Mouse (Mus musculus) cerebellum, adult 9-10 months (tissue): ENCODE measurements around the gene Pi4kb.

ENCODE experiments used
- DNase-seq: peaks from one replicate; pipeline ENCODE4 v3.0.0; 2022

Pi4kb gene

GRCm38 (mm10) chr3:94958295-94958694 is 16.2 kb upstream of the Pi4kb start:
- no peak for DNase-seq

DNA sequence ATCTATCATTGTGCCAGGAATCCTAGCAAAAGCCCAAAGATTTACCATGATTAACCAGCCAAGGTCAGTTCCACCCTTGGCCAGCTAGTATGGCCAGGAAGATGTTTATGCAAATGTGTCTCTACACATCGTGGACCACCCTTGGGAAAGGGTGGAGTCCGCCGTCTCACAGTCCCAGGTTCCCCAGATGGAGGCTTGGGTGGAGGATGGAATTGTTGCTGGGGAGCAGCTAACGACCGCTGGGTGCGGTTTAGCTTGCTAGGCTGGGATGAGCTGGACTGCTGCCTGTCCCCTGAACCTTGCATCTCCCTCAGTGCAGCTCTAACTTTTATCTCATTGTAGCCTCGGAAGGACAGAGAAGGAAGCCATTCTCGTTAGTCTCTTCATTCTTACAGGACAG is 14.7 kb upstream of the Pi4kb start:
- no peak for DNase-seq

DNA sequence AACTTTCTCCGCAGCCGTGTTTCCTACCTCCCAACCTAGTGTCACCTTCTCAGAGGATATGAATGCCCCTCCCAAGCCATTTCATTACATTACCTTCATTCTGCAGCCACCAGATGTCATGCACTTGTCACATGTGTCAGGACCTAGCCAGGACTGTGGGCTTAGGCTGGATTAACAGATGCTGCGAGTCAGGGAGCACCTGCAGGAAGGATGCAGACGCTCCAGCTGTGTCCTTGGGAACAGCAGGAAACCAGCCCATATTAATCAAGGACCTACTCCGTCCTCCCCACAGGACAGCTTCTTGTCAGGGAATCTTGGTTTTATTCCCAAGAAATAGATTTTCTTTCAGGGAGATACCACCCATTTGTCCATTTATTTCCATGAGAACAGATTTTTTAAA is 14.2 kb upstream of the Pi4kb start:
- no peak for DNase-seq

GRCm38 (mm10) chr3:94964989-94965388 is 9.5 kb upstream of the Pi4kb start:
- no peak for DNase-seq

- no peak for DNase-seq
Observed at GRCm38 (mm10) chr3:94965878-94966277, 8.7 kb upstream of the Pi4kb start.

- DNase-seq, result peak; percentile 40
Observed at GRCm38 (mm10) chr3:94972552-94972951, 2.0 kb upstream of the Pi4kb start.

DNA sequence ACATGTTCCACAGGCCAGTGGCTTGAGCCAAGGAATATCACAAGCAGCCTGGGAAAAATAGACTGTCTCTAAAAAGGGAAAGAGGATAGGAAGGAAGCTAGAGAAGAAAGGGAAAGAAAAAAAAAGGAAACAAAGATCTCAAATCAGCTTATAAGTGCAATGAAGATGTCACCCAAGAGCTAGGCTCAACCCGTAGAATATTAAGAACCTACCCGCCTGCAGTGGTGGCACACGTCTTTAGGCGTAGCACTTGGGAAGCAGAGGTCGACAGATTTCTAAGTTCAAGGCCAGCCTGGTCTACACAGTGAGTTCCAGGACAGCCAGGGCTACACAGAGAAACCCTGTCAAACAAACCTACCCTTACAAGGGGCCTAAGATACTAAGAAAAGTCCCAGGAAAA is 911 bp upstream of the Pi4kb start:
- DNase-seq, result no peak

GRCm38 (mm10) chr3:94974026-94974527 is 454 bp upstream of the Pi4kb start:
- DNase-seq, result no peak

- DNase-seq, result no peak
Observed at GRCm38 (mm10) chr3:94984312-94984711, 9.8 kb downstream of the Pi4kb start.

GRCm38 (mm10) chr3:94985513-94985912 is 11.0 kb downstream of the Pi4kb start:
- DNase-seq, result no peak

DNA sequence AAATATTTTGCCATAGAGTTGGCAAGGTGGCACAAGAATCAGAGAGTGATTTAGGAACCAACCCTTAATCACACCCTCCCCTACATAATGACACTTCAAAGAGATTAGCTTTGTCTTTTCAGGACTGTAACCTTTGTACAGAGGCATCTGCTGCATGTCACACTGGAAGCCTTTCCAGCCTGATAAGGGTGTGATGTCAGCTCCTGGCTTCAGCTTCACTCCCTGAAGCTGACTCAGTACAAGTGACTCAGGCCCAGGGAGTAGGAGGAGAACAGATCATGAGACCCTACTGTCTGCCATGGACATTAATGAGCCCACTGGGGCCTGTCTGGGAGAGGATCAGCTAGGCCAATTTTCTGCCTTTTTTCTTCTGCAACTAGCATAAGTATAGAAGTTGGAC is 13.0 kb downstream of the Pi4kb start:
- no peak for DNase-seq

DNA sequence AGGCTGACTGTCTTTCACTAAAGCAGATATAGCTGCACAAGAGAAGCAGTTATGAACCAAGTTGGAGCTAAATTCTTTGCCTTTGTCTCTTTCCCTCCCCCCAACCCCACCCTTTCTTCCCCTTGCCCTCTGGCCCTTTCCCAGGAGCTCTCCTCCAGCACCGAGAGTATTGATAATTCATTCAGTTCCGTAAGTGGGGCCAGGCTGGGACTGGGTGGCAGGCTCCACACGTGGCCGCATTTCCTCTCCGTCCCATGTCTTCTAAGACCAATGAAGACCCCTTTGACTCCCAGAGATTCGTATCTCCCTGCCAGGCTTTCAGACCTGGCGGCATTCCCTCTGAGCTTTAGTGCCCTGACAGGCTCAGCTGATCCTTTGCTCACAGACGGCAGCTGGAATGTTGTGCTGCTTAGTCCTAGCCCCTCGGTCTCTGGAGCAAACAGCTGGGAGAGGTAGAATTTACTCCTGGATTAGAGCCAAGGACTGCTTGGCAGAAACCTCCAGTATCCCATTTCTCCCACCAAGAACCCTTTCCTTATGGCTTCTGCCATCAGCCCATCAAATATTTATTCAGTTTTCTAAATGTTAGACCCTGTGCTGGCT is 14.7 kb downstream of the Pi4kb start:
- no peak for DNase-seq

- DNase-seq, result peak; percentile 87
Observed at GRCm38 (mm10) chr3:94996946-94997345, 22.4 kb downstream of the Pi4kb start.

DNA sequence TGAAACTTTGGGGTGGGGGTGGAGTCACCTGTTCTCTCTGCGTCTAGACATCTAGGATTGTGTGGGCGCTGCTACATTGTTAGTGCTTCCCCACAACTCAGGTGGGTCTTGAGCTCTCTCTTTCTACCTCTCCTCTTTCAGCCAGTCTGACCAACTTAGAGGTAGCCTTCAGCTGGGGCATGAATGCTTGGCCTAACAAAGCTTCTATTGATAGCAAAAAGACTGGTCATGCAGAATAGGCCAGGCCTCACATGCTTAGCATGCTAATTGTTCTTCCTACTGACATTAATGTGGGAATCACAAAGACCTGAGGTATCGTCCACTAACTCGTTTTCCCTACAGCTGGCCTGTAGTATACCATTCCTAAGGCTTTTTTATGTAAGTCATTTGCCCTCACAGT is 28.0 kb downstream of the Pi4kb start:
- DNase-seq, result no peak

DNA sequence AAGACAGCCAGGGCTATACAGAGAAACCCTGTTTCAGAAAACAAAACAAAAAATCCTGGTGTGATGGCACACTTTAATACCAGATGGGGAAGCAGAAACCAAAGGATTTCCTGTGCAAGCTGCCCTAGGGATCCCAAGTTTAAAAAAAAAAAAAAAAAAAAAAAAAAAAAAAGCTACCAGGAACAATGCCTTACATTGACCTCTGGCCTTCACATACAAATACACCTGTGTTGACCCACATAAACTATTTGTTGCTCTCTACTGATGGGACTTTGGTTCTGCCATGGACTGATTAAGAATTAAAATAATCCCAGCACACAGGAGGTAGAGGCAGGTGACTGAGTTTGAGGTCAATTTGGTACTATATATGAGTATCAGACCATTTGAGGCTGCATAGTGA is 28.7 kb downstream of the Pi4kb start:
- no peak for DNase-seq

- DNase-seq, result no peak
Observed at GRCm38 (mm10) chr3:95005651-95006050, 31.1 kb downstream of the Pi4kb start.

- DNase-seq, result no peak
Observed at GRCm38 (mm10) chr3:95007706-95008105, 33.2 kb downstream of the Pi4kb start.

GRCm38 (mm10) chr3:95010396-95010795 is 35.9 kb downstream of the Pi4kb start:
- DNase-seq, result no peak

GRCm38 (mm10) chr3:95012982-95013381 is 38.5 kb downstream of the Pi4kb start:
- DNase-seq, result peak; percentile 59

DNA sequence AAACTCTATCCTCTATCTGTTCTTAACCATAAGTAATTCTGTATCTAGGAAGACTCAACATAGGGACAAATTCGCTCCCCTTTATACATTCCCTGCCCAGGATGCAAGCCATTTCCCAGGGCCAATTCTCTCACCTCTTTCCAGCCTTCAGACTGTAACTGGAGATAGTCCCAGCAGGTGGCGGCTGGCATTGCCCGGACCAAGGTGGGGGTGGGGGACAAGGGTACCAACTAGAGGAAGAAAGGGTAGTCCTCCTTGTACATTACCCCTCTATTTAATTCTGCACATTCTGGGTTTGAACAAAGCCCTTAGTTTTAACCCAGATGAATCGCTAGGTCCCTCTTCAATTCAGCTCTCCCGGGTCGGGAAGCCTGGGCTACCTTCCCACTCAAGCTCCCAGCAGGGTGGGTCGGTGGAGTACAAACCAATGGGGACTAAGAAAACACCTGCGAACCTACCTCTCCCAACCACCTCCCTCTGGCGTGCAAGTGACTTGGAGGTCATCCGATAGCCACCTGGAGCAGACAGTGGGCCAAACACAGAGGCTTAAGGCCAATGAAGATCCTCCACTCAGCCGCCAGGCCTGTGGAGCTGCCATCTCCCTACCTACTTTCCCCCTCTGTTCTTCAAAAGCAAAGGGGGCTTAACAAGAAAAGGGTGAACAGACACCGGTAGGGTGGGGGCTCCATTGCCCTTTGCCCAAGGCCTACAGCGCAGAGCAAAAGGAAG is 39.3 kb downstream of the Pi4kb start:
- DNase-seq, result peak; percentile 85

- peak; percentile 78 for DNase-seq
Observed at GRCm38 (mm10) chr3:95014428-95015151, 40.1 kb downstream of the Pi4kb start.

- DNase-seq, result peak; percentile 100
Observed at GRCm38 (mm10) chr3:95015337-95015872, 40.9 kb downstream of the Pi4kb start, which contains the start of gene Zfp687. Gene Zfp687, minus strand, starts transcription at chr3:95015448.

- peak; percentile 99 for DNase-seq
Observed at GRCm38 (mm10) chr3:95015891-95016531, 41.5 kb downstream of the Pi4kb start.
